Mouse (Mus musculus): ENCODE results near the gene Ctsa.

DNA sequence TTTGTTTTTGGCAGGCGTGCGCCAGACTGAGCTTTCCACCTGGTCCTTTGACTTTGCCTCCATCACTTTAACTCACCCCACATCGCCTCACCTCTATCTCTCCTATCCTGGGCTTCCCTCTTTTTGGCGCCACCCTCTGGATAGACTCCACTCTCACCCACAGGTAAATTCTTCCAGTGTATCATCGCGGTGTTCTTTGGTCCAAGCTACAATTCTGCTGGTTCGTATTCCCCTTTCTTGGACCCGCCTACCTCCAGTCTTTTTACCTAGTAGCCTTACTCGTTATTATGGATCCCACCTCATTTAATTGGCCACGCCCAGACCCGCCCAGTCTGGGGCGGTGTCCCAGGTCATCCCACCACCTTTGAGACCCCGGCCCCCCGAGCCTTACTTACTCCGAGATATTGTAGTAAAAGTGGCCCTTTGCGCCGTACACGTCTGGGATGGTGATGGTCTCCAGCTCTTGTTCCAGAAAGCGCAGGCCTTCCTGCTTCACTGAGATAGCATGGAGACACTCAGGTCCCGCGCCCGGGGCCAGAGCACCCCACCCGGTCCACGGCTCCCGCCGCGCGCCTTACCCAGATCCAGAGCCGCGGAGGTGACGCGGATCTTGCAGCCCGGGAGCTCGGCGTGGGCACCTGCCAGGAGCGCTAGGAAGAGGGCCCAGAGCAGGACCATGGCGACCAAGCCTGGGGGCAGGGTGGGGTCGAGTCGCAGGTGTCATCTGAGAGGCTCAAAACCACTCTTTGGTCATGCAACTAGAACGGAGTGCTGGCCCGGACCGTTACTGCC lies 23.8 kb downstream of the Ctsa start:
- no peak for TF ChIP-seq CTCF (IDR thresholded peaks at IDR 0.05; ENCODE audit: borderline replicate concordance, extremely low read depth, insufficient read depth, insufficient read length)
- no peak for TF ChIP-seq POLR2A (IDR thresholded peaks at IDR 0.05; ENCODE audit: borderline replicate concordance, extremely low read depth, insufficient read depth, insufficient read length, poor library complexity, severe bottlenecking)
